Mouse (Mus musculus) c-Kit-positive CD71-negative TER-119-negative erythroid progenitor cells, embryonic 14.5 days (primary cell): ENCODE data around the gene Nfs1.
"Not testable (repeated sequence)": the region's sequence is repeated elsewhere in the genome, so short reads cannot be mapped to it uniquely, and the experiment has no call there.

Source experiments
- DNase-seq: peaks from one replicate; pipeline ENCODE4 v3.0.0-alpha.2; 2013; ENCODE audit warnings: low read depth

Gene Nfs1

DNA sequence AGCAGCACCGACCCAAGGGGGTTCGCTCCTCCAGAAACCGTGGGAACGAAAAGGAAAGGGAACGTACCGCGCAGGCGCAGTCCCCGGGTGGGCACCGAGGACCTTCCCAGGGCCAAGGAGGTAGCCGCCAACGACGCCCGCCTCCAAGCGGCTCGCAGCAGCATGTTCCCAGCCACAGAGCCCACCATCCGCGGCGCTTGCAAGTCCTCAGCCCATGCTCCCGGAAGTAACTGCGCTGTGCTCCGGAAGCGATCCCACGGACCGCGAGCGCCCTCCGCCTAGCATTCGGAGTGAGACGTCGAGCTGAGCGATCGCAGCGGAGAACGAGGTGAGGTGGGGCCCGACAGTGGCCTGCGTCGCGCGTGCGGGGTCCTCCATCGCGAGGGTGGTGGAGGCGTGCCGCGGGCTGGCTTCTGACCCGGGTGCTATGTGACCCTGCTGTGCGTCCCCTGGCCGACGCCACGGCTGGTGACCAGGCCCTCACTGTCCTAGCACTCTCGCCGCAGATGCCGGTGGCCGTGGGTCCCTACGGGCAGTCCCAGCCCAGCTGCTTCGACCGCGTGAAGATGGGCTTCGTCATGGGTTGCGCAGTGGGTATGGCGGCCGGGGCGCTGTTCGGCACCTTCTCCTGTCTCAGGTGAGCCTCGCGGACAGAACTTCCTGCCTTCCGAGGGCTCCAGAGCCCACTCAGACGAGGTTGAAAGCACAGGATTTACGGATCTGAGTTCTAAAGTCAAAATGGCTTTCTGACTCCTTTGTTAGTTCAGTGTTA is at the start of gene Nfs1, which contains the start of gene Romo1:
TSS of gene Nfs1 (minus strand) at position 234 of the 772 bp plus-strand sequence.
TSS of gene Romo1 (plus strand) at position 87 of the 772 bp plus-strand sequence.
- DNase-seq, result peak; percentile 89

DNA sequence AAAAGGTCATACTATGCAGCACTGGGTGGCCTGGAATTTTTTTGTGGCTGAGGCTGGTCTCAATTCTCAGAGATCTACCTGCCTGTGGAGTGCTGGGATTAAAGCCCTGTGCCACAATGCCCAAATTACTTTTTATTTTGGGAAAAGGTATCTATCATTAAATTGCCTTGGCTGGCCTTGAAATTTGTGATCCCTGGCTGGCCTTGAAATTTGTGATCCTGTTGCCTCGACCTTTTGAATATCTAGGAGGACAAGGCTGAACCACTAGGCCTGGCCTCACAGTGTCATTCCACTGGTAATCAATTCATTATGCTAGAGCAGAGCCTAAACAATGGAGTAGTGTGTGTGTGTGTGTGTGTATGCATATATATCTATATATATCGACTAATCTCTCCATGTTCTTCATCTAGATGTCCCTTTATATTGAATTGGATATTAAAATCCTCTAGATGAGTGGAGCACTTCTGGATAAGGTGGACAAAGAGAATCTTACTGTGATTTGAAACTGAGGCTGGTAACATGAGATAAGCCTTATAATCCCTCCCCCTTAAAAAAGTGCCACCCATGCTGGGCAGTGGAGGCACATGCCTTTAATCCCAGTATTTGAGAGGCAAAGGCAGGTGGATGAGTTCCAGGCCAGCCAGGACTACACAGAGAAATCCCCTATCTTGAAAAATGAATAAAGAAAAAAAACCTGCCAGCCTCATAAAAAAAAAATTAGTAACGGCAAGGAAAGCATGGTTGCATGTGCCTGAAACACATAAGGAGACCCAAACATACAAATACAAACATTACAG is 49.3 kb upstream of the Nfs1 start:
- no peak for DNase-seq

DNA sequence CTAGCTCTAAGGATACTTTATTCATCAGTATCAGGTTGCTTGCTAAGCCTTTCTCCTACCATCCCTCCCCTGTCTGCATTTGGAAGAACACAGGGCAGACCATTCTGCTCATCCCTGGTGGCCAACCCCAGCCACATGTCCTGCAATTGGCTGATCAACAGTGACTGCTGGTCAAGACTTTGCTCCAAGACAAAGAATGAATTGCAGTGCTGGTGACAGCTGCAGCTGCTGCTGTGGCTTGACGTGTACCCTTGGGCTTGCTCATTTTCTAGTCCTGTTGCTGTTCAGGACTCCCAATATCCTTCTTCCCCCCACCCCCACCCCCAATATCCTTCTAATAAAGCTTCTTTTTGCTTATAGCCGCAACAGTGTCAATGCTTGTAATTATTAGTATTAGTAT is 48.1 kb upstream of the Nfs1 start:
- no peak for DNase-seq

DNA sequence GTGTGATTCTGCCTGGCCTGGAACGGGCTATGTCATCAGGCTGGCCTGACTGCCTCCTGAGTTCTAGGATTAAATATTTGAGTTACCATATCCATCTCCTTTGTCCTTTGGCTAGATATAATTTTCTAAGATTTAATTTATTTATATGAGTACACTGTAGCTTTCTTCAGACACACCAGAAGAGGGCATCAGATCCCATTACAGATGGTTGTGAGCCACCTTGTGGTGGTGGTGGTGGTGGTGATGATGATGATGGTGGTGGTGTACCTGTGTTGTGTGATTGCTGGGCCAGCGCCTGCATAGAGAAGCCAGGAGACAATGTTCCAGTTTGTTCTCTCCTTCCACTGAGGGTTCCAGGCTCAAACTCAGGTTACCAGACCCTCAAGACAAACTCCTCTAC is 47.6 kb upstream of the Nfs1 start:
- no peak for DNase-seq

DNA sequence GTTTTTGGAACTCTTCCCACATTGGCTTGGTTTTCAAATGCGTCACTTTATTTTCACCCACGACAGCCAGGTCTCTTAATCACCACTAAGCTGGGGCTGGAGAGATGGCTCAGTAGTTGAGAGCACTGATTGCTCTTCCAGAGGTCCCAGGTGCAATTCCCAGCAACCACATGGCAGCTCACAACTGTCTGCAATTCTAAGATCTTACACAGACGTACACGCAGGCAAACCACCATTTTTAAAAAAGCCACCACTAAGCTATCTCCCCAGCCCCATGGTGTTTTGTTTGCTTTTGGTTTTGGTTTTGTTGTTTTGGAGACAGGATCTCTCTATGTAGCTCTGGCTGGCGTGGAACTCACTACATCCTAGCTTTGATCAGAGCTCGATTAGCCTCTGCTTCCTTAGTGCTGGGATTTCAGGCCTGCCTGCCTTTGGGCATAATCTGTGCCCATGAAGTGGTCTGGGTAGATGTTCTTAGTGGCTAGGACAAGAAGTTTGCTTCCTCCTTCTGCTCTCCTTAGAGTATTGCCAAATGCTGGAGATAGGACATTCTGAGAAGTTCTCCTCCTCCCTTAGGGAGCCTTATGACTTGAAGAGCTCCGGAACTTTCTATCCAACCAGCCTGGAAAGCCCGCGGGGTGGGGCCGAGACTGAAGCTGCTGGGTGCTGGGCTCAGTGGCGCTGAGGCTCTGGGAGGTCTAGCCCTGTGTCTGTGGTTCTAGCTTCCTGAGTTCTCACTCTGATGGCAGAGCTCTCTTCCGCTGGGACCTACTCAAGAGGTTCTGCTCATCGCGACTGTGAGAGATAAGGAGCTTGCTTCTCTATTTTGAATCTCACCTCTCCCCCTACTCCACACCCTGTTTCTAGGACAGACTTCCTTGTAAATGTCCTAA is 46.3 kb upstream of the Nfs1 start:
- no peak for DNase-seq

DNA sequence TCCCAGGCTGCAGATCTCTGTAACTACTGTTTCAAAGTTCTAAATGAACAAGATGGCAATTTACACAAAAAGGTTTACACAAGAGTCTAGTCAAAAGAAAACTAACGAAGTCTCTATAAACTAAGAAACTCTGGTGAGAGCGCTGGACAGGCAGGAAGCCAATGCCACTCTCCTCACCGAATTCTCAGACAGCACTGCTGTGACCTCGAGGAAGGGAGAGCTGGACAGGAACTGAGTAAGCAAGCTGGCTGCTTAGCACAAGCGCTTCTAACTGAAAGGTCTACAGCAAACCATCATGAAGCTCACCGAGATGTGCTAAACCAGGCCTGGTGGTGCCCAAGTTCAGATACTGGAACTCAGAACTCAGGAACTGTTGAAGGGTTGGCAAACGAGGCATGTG is 45.3 kb upstream of the Nfs1 start:
- DNase-seq, result not testable (repeated sequence)

DNA sequence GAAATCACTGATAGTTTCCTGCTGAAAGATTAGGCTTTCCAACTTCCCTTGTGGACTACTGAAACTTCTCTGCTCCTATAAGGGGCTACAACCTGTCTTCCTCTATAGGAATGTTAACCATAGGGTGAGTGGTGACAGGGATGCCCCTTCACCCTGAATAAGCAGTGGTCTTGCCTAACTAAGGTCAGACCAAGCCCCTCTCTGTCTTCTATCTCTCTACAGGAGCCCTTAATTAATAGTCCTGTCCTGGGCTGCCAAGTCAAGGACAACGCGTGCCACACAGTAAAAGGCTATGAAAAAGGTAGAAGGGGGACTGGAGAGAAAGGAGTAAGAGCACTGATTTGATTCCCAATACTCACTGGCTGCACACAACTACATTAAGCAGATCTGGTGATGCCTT is 37.6 kb upstream of the Nfs1 start:
- DNase-seq, result no peak

DNA sequence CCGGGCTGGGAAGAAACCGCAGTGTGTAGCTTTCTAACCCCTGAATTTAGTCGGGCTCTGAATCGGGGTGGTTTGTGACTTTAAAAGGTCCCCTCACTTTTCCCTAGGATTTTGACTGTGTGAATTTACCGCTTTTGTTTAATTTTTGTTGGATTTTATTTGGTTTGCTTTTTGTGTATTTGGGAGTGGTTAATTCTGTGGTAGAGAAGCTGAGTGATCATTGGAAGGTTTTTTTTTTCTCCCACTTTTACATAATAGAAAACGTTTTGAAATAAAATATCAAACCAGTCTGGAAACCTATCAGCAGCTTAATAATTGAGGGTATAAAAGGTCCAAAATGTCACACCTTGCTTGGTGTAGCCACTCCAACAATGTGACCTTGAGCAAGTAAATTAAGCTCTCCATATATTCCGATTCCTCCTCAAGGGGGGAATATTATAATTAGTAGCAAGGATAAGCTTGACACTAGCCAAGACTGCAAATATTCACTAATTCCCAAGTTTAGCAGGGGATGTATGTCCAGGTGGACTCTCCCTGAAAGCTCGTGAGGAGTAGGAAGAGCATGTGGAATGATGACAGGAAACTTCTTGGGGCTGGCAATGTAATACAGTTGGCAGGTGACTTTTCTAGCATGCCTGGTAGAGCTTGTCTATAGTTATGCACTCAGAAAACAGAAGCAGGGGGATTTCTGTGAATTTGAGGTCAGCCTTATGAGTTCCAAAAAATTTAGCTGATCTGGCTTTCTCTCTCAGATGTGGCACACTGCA is 37.0 kb upstream of the Nfs1 start:
- DNase-seq, result no peak

DNA sequence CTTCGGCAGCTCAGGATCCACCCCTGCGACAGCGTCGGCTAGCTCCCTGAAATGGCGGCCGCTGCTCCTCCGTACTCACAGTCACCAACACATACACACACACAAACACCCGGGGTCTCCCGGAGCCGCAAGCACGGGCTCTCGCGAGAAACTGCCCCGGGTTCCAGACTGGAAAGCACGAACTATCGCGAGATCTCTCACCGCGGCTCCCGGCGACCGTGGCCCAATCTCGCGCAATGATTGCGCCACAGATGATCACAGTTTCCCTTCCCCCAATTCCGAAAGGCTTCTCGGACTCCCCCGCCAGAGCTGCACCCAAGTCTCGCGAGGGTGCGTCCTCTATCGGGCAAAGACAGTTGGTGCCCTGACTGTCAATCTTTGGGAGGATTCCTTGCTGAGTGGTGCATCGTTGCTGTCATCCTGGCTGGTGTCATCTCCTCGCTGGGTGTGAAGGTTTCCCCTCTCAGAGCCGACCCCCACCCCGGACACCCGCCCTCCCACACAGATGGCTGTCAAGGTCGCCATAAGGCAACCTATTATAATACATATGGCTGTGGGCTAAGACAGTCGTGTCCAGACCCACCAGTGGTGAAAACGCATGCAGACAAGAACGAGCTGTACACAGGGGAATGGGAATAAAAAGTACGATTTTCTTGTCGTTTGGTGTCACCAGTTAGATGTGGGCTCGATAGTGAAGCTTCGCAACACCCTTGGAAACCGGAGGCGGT is 36.3 kb upstream of the Nfs1 start, which contains the start of gene Rbm39:
TSS of gene Rbm39 (minus strand) at position 145 of the 728 bp plus-strand sequence.
- DNase-seq, result peak; percentile 100

DNA sequence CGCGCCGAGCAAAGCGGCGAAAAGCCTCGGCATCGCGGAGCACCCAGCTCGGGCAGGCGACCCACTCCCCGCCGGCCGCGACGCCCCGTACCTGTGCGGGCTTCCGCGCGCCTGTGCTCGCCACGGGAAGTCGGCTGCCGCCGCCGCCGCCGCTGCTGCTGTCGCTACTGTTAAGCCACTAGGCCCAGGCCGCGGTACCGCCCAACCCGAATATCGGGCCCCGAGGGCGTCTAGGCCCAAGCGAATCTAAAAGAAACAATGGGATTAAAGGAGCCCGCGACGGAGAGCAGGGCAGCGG is 35.8 kb upstream of the Nfs1 start:
- no peak for DNase-seq

DNA sequence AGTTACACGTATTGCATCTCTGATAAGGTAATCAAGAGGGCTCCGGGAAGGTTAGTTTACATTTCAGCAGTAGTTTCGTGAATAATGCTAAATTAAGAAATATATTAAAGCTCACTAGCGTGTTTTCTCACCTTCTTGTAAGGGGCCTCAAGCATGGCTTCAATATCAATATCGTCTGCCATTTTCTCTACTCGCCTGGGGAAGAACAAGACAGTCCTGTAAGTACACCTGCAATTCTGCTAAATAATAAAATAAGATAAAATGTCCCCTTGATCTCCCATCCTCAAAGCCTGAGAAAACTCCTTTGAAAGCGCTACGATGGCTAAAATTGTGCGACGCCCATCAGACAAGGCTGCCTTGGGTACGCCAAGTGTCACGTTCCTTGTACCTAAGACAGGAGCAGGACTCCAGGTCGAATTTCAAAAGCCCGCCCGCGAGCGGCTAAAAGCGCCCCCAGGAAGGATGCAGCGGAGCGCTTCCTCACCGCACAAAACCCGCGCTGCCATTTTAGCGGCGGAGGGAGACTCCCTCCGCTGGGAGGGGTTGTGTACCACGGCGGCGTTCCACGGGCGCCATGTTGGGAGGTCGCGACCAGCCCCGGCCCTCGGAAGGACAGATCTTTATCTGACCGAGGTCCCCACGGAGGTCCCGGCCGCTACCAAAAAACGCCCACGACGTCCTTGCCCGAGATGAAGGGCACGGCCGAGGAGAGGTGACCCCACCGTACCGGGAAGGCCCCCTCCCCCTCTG is 35.2 kb upstream of the Nfs1 start:
- peak; percentile 53 for DNase-seq

DNA sequence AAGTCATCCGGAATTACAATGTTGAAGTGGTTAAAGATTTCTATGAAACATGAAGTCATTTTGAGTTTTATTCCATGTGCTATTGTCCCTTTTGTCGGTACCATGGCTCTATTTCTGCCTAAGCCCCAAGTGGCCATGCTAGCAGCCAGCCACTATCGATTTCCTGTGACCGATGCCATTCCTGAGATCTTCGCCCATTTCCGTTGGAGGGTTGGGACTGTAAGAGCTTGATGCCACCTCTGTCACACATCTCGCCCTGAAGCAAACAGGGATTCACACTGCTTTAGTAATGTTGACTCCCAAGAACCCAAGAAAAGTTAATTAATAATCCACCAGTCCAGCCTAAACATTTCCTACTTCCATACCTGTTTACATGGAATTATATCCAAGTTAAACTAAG is 33.7 kb upstream of the Nfs1 start:
- DNase-seq, result no peak

DNA sequence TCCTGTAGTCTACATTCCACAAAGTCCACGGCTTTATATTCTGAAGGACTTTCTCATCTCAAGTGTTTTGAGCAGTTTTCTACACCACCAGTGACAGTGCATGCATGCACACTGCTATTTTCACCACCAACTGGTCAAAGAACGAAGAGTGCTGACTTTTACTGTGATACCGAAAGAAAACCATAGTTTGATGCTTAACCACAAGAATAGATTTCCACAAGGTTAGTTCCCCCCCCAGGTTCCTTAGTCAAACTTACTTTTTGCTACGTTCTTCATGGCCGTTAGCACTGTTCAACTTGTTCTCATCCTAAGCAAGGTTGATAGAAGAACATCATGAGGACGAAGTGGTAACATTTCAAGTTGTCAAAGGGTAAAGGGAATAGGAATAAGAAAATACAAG is 33.1 kb upstream of the Nfs1 start:
- DNase-seq, result no peak

DNA sequence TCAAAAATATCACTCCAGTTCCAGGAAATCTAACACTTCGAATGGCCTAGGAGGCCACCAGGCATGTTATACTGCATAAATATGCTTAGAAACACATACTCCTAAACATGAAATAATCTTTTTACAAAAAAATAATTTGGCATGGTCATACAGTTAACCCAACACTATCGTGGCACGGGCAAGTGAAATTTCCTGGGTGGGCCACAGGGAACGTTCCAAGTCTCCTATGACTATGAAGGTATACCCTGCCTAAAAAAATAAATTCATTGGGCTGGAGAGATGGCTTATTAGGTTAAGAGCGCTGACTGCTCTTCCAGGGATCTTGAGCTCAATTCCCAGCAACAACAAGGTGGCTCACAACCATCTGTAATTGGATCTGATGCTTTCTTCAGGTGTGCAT is 22.6 kb upstream of the Nfs1 start:
- DNase-seq, result no peak

DNA sequence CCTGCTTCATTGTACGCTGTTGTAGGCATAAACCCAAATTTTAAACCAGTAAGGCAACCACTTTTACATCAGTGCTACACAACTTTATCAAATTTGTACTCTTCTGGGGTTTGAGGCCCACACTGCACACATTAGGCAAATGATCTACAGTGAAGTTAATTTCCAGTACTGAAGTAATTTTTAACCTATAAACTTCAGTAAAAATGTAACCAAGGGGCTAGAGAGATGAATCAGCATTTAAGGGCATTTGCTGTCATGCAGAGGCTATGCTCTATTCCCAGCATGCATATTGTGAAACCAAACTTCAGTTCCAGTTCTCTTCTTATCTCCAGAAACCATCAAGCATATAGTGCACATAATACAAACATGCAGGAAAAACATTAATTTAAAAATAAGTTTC is 21.5 kb upstream of the Nfs1 start:
- DNase-seq, result no peak

DNA sequence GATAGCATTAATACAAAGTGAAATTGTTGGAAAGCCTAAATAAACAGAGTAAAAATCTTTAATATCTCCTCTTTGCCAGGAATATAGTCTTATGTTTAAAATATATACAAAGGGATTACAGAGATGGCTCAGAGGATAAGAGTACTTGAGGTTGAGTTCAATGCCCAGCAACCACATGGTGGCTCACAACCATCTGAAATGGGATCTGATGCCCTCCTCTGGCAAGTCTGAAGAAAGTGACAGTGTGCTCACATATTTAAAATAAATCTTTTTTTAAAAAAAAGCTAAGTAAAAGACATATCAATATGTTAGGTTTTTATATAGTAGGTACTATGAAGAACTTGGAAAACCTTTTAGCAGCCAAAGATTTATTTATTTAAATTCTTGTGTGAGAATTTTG is 7.6 kb upstream of the Nfs1 start:
- DNase-seq, result no peak

DNA sequence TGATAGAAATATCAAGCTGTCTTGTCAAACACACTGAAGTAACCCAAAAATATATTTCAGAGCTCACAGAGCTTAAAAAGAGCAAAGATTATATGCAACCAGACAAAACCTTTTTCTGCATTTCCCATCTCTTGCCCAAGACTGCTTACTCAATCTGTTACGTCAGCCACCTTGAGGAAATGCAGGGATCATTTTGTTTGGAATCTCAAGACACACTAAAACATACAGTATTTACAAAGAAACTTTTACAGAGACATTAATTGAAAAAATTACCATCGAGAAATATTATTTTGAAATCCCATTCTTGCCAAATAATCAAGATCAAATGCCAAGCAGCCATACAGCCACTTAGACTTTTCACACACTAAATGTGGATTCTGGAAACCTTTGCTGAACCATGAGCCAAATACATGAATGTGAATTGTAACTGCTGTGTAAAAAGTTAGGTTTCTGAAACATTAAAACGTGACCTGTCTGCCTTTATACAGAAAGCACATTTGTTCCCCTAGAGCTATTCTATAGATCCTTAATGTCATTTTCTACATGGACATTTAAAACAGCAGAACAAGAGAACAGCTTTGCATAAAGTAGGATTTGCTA is 3.4 kb upstream of the Nfs1 start:
- DNase-seq, result no peak

DNA sequence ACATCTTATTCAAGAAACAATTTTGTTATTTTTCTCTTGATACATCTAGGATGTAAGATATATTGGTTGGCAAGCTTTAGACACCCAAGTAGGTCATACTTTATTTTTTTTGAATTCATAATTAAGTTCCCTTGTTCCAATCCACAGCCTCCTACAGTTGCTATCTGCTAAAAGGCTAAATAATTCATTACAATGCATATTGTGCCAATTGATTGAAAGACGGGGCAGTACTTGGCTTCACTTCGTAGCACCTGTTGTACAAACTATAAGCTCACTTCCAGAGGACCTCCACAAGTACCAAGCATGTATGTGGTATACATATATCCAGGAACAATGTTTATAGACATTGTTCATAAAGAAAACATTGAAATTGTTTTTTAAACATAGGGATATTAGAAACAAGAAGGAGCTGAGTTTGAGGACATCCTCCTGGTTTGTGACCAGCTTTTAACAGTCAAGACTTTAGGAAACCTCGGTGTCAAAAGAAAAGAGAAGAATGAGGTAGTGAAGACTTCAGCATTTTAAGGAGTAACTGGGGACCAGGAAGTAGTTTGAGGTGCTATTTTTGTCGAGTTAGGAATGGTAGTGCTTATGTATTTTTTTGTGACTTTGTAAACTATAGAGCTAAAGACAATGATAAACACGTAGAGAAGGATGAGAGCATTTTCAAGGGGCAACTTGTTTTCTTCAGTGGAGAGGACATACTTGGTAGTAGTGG is 2.4 kb upstream of the Nfs1 start:
- DNase-seq, result no peak

DNA sequence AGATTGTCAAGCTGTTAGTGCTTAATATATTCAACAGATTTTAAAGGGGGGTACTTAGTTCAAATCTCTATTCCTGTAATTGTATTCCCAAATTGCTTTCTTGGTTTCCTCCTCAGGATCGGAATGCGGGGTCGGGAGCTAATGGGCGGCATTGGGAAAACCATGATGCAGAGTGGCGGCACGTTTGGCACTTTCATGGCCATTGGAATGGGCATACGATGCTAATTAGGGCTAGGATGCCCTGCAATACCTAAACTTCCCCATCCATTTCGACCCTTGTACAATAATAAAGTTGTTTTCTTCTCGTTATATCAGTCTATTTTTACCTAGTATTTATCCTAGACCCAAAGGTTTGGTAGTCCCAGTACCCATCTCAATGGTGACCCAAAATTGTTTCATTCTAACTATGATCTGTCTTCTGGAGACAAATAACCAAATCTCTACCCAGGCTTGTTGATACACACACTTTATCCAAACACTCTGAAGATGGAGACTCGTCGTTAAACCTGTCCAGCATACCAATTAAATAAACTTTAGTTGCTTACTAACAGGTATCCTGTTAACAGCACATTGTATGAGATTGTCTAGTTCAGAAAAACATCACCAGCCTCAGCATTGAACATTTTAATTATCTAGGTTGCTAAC is 1.6 kb upstream of the Nfs1 start:
- DNase-seq, result no peak
